Mouse (Mus musculus) adrenal gland, postnatal 10 days (tissue): ENCODE measurements at regions not wholly inside any gene's neighbourhood (a gene's known extent, or its start where the extent isn't known, plus 50 kb on each side); places are given as distances from the start of the nearest gene placed in this dataset.

ENCODE experiments used
- DNase-seq: peaks from one replicate; pipeline ENCODE4 v3.0.0; 2021; ENCODE audit warnings: mixed read lengths

GRCm38 (mm10) chr4:34498781-34499180, 52.0 kb upstream of the Akirin2 start:
- no peak for DNase-seq

GRCm38 (mm10) chr4:34499731-34500130, 51.0 kb upstream of the Akirin2 start:
- DNase-seq = no peak
